ENCODE assay signal across 8 mouse cellular contexts in the genomic region with DNA sequence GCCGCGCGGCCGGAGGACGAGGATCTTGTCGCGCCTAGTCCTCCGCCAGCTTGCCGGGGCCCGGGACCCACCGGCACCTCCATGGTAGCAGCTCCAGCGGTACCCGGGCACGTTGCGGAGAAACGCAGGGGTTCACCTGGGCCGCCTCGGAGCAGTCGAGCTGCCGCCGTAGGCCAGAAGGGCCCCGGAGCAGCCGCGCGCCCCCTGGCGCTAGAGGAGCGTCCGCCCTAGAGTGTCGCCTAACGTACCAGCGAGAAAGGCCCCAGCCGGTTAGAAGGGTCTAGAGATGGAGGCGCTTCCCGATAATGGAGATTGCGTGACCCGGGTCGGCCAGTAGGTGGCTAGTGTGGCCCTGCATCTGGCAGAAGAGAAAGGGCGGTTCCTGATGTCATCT. TPM values are rescaled to one million over a fixed set of nuclear protein-coding genes. Genes with fewer than 3 reads are reported as not detected.
DNase-seq lines count a peak whose midpoint lies in the region; ATAC-seq lines count a peak whose summit lies in the region.

TSS of gene Dennd6b (minus strand) at position 184 of the 394 bp plus-strand sequence.

- H3K4me3 ChIP-seq in hindbrain, embryonic 15.5 days, result peak within 1 kb of the TSS; percentile 94

- H3K9ac ChIP-seq in hindbrain, embryonic 15.5 days, result peak within 1 kb of the TSS; percentile 99

- no peaks in the 10 kb centered on the region for H3K36me3 ChIP-seq in hindbrain, embryonic 15.5 days

- H3K27me3 ChIP-seq in hindbrain, embryonic 15.5 days, result no peaks in the 10 kb centered on the region

- ATAC-seq in hindbrain, embryonic 15.5 days (ENCODE audit: low FRiP score, low read depth), result peak; percentile 97

- H3K9me3 ChIP-seq in hindbrain, embryonic 15.5 days, result no peaks in the 10 kb centered on the region

- H3K4me1 ChIP-seq in hindbrain, embryonic 15.5 days (replicated peaks), result peaks cover 21% of the 10 kb centered on the region

- WGBS in hindbrain, embryonic 15.5 days, result 0% methylated on average over 38 of the region's 38 CpGs

- DNase-seq in R1 (ENCODE audit: low read depth, low spot score), result peak; percentile 97
- DNase-seq in cerebellum, postnatal 25 days, result peak; percentile 96 to 97
- peak; percentile 96 to 97 for DNase-seq in frontal cortex, postnatal 36 days (ENCODE audit: low spot score in 2 of 2)
- DNase-seq in left cerebral cortex, adult 11 months (ENCODE audit: low spot score), result peak; percentile 96
- DNase-seq in lung, postnatal 4 days, result peak; percentile 98
- DNase-seq in retina, postnatal 7 days (ENCODE audit: low read depth, low spot score), result peak; percentile 93
- DNase-seq in urinary bladder, adult 2 months (ENCODE audit: low spot score), result peak; percentile 90

- H3K27ac ChIP-seq in hindbrain, embryonic 15.5 days (replicated peaks), result peak within 1 kb of the TSS; percentile 99

- peak within 1 kb of the TSS; percentile 72 for H3K4me2 ChIP-seq in hindbrain, embryonic 15.5 days

RNA-seq across cellular contexts. Expression of gene Dennd6b, which starts in this region (rescaled TPM):
- polyA plus RNA-seq in hindbrain, embryonic 15.5 days (2015; fragmentation: Nextera tagmentation; extraction: Ambion mirVana), result 80.4 and 93.7 TPM in 2 replicates
- 16.0 and 23.8 TPM in 2 replicates for polyA plus RNA-seq in urinary bladder, adult 2 months (2012; rRNA removed)

Comparison
In these comparisons a context has a peak if more than half of its experiments do, and no peak if none do; other contexts are left out.
1. Peak in every context shown above with its lines: DNase-seq, ATAC-seq, H3K4me3 ChIP-seq and H3K27ac ChIP-seq.